25 mouse cellular contexts compared by ENCODE assay signal in the genomic region with DNA sequence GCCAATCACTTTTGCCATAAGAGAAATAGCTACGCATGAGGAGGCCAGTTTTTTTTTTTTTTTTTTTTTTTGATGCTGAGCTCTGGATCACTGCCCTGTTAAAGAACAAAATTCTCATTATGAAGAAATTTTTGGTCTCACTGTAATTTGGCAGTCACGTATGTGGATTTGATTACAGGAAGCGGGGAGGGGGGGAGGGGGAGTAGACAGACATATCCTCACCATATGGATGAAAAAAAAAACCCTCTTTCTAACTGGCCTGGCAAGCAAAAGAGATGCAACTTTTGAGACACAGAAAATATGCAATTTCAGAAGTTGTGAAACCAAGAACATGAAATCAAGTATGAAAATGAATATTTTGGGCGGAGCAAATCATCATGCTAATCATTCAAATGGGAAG.
DNase-seq lines count a peak whose midpoint lies in the region; ATAC-seq and TF ChIP-seq lines count a peak whose summit lies in the region.
"Had no signal": no experiment of that assay in that cellular context is flagged by ENCODE, and none has a peak within 500 bp of the region (broad histone marks: within the 10 kb centered on the region; RNA-seq: fewer than 3 reads in every experiment).

No protein-coding gene starts in this region.

- WGBS in embryonic facial prominence, embryonic 14.5 days = 49% methylated on average over 4 of the region's 4 CpGs
- WGBS in embryonic facial prominence, embryonic 10.5 days = 75% methylated on average over 4 of the region's 4 CpGs
- 52% methylated on average over 4 of the region's 4 CpGs for WGBS in forebrain, postnatal 0 days
- 73% methylated on average over 4 of the region's 4 CpGs for WGBS in forebrain, embryonic 13.5 days
- WGBS in lung, postnatal 0 days = 50% methylated on average over 4 of the region's 4 CpGs
- WGBS in kidney, embryonic 16.5 days = 78% methylated on average over 4 of the region's 4 CpGs

- H3K4me1 ChIP-seq in embryonic facial prominence, embryonic 14.5 days (ENCODE audit: control insufficient read depth, insufficient read depth, low read length) = no peaks in the 10 kb centered on the region
- H3K4me1 ChIP-seq in embryonic facial prominence, embryonic 10.5 days = no peaks in the 10 kb centered on the region
- no peaks in the 10 kb centered on the region for H3K4me1 ChIP-seq in forebrain, postnatal 0 days (ENCODE audit: insufficient read depth)
- H3K4me1 ChIP-seq in forebrain, embryonic 13.5 days = no peaks in the 10 kb centered on the region
- H3K4me1 ChIP-seq in lung, postnatal 0 days (ENCODE audit: insufficient read depth, low read depth, low read length) = no peaks in the 10 kb centered on the region
- no peaks in the 10 kb centered on the region for H3K4me1 ChIP-seq in kidney, embryonic 16.5 days (ENCODE audit: insufficient read depth, low read length)
- H3K4me1 ChIP-seq: embryonic facial prominence, embryonic 12.5 days; heart, embryonic 12.5 days; heart, embryonic 15.5 days; hindbrain, embryonic 10.5 days; hindbrain, embryonic 13.5 days; intestine, embryonic 15.5 days had no signal

- no peak for TF ChIP-seq EP300 in lung, postnatal 0 days (IDR thresholded peaks at IDR 0.05)

- H3K9ac ChIP-seq in embryonic facial prominence, embryonic 14.5 days (ENCODE audit: low read depth, low read length) = no peak overlapping the region
- no peak overlapping the region for H3K9ac ChIP-seq in forebrain, postnatal 0 days
- H3K9ac ChIP-seq in forebrain, embryonic 13.5 days = no peak overlapping the region
- H3K9ac ChIP-seq in lung, postnatal 0 days (replicated peaks; ENCODE audit: low read depth) = no peak overlapping the region
- H3K9ac ChIP-seq in kidney, embryonic 16.5 days (replicated peaks; ENCODE audit: low read length) = no peak overlapping the region
- H3K9ac ChIP-seq: embryonic facial prominence, embryonic 12.5 days; heart, embryonic 12.5 days; heart, embryonic 15.5 days; hindbrain, embryonic 13.5 days; intestine, embryonic 15.5 days had no signal

- H3K4me2 ChIP-seq in embryonic facial prominence, embryonic 14.5 days (ENCODE audit: low read depth, low read length) = no peak overlapping the region
- no peak overlapping the region for H3K4me2 ChIP-seq in forebrain, postnatal 0 days (ENCODE audit: low read depth)
- H3K4me2 ChIP-seq in forebrain, embryonic 13.5 days = no peak overlapping the region
- H3K4me2 ChIP-seq in lung, postnatal 0 days (replicated peaks; ENCODE audit: low read depth, low read length) = no peak overlapping the region
- no peak overlapping the region for H3K4me2 ChIP-seq in kidney, embryonic 16.5 days (replicated peaks; ENCODE audit: low read depth, low read length)
- H3K4me2 ChIP-seq: embryonic facial prominence, embryonic 12.5 days; heart, embryonic 12.5 days; heart, embryonic 15.5 days; hindbrain, embryonic 13.5 days; intestine, embryonic 15.5 days had no signal

- H3K36me3 ChIP-seq in embryonic facial prominence, embryonic 14.5 days (ENCODE audit: control insufficient read depth, insufficient read depth, low read length) = no peaks in the 10 kb centered on the region
- no peaks in the 10 kb centered on the region for H3K36me3 ChIP-seq in embryonic facial prominence, embryonic 10.5 days (replicated peaks)
- H3K36me3 ChIP-seq in forebrain, postnatal 0 days (ENCODE audit: insufficient read depth) = no peaks in the 10 kb centered on the region
- H3K36me3 ChIP-seq in forebrain, embryonic 13.5 days (ENCODE audit: poor library complexity, severe bottlenecking) = no peaks in the 10 kb centered on the region
- no peaks in the 10 kb centered on the region for H3K36me3 ChIP-seq in lung, postnatal 0 days (ENCODE audit: insufficient read depth, low read length)
- H3K36me3 ChIP-seq in kidney, embryonic 16.5 days (ENCODE audit: insufficient read depth, low read length) = no peaks in the 10 kb centered on the region
- H3K36me3 ChIP-seq: embryonic facial prominence, embryonic 12.5 days; heart, embryonic 12.5 days; heart, embryonic 15.5 days; hindbrain, embryonic 10.5 days; hindbrain, embryonic 13.5 days; intestine, embryonic 15.5 days had no signal

- no peak for TF ChIP-seq CTCF in forebrain, postnatal 0 days (IDR thresholded peaks at IDR 0.05; ENCODE audit: low read depth)
- no peak for TF ChIP-seq CTCF in lung, postnatal 0 days (IDR thresholded peaks at IDR 0.05)

- no peak for ATAC-seq in embryonic facial prominence, embryonic 14.5 days (ENCODE audit: low read depth)
- ATAC-seq in forebrain, postnatal 0 days = peak; percentile 60; the same call in 1 of the 2 replicates
- no peak for ATAC-seq in forebrain, embryonic 13.5 days
- ATAC-seq in lung, postnatal 0 days = no peak
- no peak for ATAC-seq in kidney, embryonic 16.5 days (ENCODE audit: low FRiP score, low TSS enrichment)
- ATAC-seq: activated CD4-positive, CD25-positive, alpha-beta regulatory T cell, adult 4 months; hindbrain, embryonic 16.5 days; intestine, embryonic 15.5 days had no signal

- no peak overlapping the region for H3K4me3 ChIP-seq in embryonic facial prominence, embryonic 14.5 days (ENCODE audit: low read depth, low read length)
- H3K4me3 ChIP-seq in embryonic facial prominence, embryonic 10.5 days = no peak overlapping the region
- H3K4me3 ChIP-seq in forebrain, postnatal 0 days (ENCODE audit: low read depth, low read length) = no peak overlapping the region
- H3K4me3 ChIP-seq in forebrain, embryonic 13.5 days = no peak overlapping the region
- H3K4me3 ChIP-seq in lung, postnatal 0 days (ENCODE audit: low read depth, low read length) = no peak overlapping the region
- H3K4me3 ChIP-seq in kidney, embryonic 16.5 days (ENCODE audit: low read length) = no peak overlapping the region
- H3K4me3 ChIP-seq: embryonic facial prominence, embryonic 12.5 days; erythroblast, embryonic 14.5 days; heart, embryonic 12.5 days; heart, embryonic 15.5 days; hindbrain, embryonic 10.5 days; hindbrain, embryonic 13.5 days; intestine, embryonic 15.5 days had no signal

- no peak overlapping the region for H3K27ac ChIP-seq in embryonic facial prominence, embryonic 14.5 days (replicated peaks; ENCODE audit: low read depth, low read length)
- H3K27ac ChIP-seq in embryonic facial prominence, embryonic 10.5 days (replicated peaks) = no peak overlapping the region
- no peak overlapping the region for H3K27ac ChIP-seq in forebrain, postnatal 0 days (ENCODE audit: low read depth, low read length)
- no peak overlapping the region for H3K27ac ChIP-seq in forebrain, embryonic 13.5 days
- H3K27ac ChIP-seq in lung, postnatal 0 days (ENCODE audit: low read length) = no peak overlapping the region
- no peak overlapping the region for H3K27ac ChIP-seq in kidney, embryonic 16.5 days (ENCODE audit: low read length)
- H3K27ac ChIP-seq: embryonic facial prominence, embryonic 12.5 days; heart, embryonic 15.5 days; hindbrain, embryonic 10.5 days; hindbrain, embryonic 13.5 days; intestine, embryonic 15.5 days had no signal

- peak; percentile 14 for DNase-seq in embryonic facial prominence, embryonic 14.5 days (ENCODE audit: low spot score)
- no peak for DNase-seq in embryonic facial prominence, embryonic 10.5 days (ENCODE audit: low spot score)
- DNase-seq in forebrain, postnatal 0 days = peak; percentile 40
- DNase-seq in lung, postnatal 0 days (ENCODE audit: low spot score) = peak; percentile 40
- DNase-seq in lung, postnatal 10 days = no peak
- DNase-seq: adrenal gland, postnatal 10 days; adrenal gland, postnatal 36 days; cerebellum, adult 18-20 months; cerebellum, adult 9-10 months; cerebellum, postnatal 14 days; gastrocnemius, postnatal 25 days; heart, adult 18-20 months; heart, postnatal 10 days; heart, postnatal 36 days had no signal

- H3K27me3 ChIP-seq in embryonic facial prominence, embryonic 14.5 days (replicated peaks; ENCODE audit: control insufficient read depth, insufficient read depth, low read length) = no peaks in the 10 kb centered on the region
- no peaks in the 10 kb centered on the region for H3K27me3 ChIP-seq in embryonic facial prominence, embryonic 10.5 days (replicated peaks; ENCODE audit: low read depth, poor library complexity, severe bottlenecking)
- no peaks in the 10 kb centered on the region for H3K27me3 ChIP-seq in forebrain, postnatal 0 days (ENCODE audit: insufficient read depth, low read length)
- no peaks in the 10 kb centered on the region for H3K27me3 ChIP-seq in forebrain, embryonic 13.5 days
- H3K27me3 ChIP-seq in lung, postnatal 0 days (replicated peaks; ENCODE audit: insufficient read depth, low read length) = no peaks in the 10 kb centered on the region
- H3K27me3 ChIP-seq in kidney, embryonic 16.5 days (ENCODE audit: insufficient read depth, low read length) = no peaks in the 10 kb centered on the region
- H3K27me3 ChIP-seq: embryonic facial prominence, embryonic 12.5 days; heart, embryonic 12.5 days; heart, embryonic 15.5 days; hindbrain, embryonic 13.5 days; intestine, embryonic 15.5 days had no signal

- H3K9me3 ChIP-seq in embryonic facial prominence, embryonic 14.5 days (ENCODE audit: control insufficient read depth, low read length) = no peaks in the 10 kb centered on the region
- no peaks in the 10 kb centered on the region for H3K9me3 ChIP-seq in embryonic facial prominence, embryonic 10.5 days
- no peaks in the 10 kb centered on the region for H3K9me3 ChIP-seq in forebrain, postnatal 0 days (ENCODE audit: low read length)
- H3K9me3 ChIP-seq in forebrain, embryonic 13.5 days (replicated peaks) = no peaks in the 10 kb centered on the region
- no peaks in the 10 kb centered on the region for H3K9me3 ChIP-seq in lung, postnatal 0 days (ENCODE audit: low read length)
- H3K9me3 ChIP-seq in kidney, embryonic 16.5 days (ENCODE audit: low read length) = no peaks in the 10 kb centered on the region
- H3K9me3 ChIP-seq: embryonic facial prominence, embryonic 12.5 days; heart, embryonic 12.5 days; heart, embryonic 15.5 days; hindbrain, embryonic 10.5 days; hindbrain, embryonic 13.5 days; intestine, embryonic 15.5 days had no signal

Comparison
In these comparisons a context has a peak if more than half of its experiments do, and no peak if none do; other contexts are left out.
1. DNase-seq: peak in embryonic facial prominence, embryonic 14.5 days (single experiment), forebrain, postnatal 0 days (single experiment) and lung, postnatal 0 days (single experiment); none in embryonic facial prominence, embryonic 10.5 days (single experiment) and lung, postnatal 10 days (single experiment).